Mouse (Mus musculus) 3134 (cell line): ENCODE data around the gene Srl.
"Not testable (repeated sequence)": the region's sequence is repeated elsewhere in the genome, so short reads cannot be mapped to it uniquely, and the experiment has no call there.

Experiments
- DNase-seq: peaks from one replicate; pipeline ENCODE4 v3.0.0-alpha.2; 2011; ENCODE audit warnings: low spot score; ENCODE audit not compliant: insufficient read length; ENCODE audit errors: extremely low read depth

Gene Srl

GRCm38 (mm10) chr16:4474882-4475803, 66.5 kb downstream of the Srl start:
- peak; percentile 98 for DNase-seq

DNA sequence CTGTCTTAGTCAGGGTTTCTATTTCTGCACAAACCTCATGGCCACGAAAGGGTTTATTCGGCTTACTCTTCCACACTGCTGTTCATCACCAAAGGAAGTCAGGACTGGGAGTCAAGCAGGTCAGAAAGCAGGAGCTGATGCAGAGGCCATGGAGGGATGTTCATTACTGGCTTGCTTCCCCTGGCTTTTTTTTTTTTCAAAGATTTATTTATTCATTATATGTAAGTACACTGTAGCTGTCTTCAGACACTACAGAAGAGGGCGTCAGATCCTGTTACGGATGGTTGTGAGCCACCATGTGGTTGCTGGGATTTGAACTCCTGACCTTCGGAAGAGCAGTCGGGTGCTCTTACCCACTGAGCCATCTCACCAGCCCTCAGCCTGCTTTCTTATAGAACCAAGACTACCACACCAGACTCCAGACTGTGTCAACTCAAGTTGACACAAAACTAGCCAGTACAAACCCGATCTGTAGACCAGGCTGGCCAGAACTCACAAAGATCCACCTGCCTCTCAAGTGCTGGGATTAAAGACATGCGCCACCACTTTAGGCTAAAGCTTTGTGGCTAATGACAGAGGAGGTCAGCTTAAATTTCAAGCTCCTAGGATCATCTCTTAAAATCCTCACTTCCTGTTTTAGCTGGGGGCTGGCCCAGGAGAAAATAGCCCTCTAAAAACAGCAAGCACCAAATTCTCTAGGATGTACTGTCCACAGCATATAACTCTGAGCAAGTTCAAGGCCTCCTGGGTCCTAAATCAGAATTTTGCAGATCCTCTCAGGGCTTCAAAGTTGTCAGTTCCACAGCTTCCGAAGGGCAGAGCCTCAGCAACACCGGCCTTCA, 67.4 kb downstream of the Srl start:
- DNase-seq = not testable (repeated sequence)

GRCm38 (mm10) chr16:4473231-4473630, 68.4 kb downstream of the Srl start:
- DNase-seq = peak; percentile 35

DNA sequence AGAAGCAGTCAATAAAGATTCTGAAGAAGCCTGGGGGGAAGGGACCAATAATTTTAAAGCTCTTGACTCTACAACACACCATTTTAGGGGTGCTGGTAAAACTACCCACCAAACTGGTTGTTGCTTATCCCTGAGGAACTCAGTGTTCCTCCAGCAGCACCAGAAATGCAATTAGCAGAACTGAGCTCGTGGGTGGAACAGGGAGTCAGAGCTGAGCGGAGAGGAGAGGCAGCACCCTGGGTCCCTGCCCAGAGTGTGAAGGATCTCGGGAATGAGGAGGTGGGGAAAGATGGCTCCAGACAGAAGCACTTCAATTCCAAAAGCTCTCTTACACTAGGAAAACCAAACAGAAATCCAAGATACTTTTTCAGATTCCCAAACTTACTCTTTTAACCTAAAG, 68.9 kb downstream of the Srl start:
- no peak for DNase-seq

GRCm38 (mm10) chr16:4469599-4470352, 71.8 kb downstream of the Srl start:
- peak; percentile 73 for DNase-seq

DNA sequence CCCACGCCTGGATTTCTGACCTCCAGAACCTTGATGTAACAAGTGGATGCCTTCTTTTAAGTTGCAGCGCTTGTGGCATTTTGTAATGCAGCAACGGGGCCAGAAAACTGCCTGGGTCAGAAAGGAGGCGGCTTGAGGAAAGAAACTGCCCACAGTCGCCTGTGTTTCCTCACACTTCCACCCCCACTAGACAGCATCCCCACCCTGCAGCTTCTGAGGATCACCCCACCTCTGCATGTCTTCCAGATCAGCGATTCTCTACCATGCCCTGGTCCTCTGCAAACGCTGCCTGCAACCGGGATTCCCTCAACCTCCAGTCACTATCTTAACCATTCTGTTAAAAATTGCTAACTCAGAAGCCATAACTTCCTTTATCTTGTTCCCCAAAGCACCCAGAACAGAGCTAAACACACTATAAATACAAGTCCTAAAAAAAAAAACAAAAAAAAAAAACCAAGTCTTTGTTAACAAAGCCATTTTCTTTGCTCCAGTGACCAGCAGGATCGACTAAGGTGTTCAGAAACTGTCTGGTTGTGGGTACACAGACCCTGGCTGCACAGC, 77.0 kb downstream of the Srl start:
- DNase-seq = no peak

- no peak for DNase-seq
Measured at GRCm38 (mm10) chr16:4457927-4458326, 83.7 kb downstream of the Srl start.

GRCm38 (mm10) chr16:4456391-4456790, 85.2 kb downstream of the Srl start:
- DNase-seq = no peak

DNA sequence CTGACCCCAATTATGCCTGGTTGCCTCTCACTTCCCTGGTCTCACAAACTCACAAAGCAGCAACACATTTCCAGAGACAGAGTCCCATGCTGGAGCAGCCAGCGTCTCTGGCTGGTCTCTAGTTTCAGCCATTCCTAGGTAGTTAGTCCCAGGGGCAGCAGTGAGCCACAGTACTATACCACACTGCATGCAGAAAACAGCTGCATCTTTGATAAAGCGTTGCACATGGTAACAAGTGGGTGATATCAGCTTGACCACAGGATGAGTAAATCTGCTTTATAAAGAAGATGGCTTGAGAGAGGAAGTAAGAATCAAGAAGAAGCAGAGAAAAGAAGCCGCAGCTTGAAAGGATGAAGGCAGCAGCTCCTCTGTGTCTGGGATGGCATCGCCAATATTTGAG, 85.9 kb downstream of the Srl start:
- no peak for DNase-seq

- no peak for DNase-seq
Measured at GRCm38 (mm10) chr16:4454563-4454962, 87.1 kb downstream of the Srl start.

DNA sequence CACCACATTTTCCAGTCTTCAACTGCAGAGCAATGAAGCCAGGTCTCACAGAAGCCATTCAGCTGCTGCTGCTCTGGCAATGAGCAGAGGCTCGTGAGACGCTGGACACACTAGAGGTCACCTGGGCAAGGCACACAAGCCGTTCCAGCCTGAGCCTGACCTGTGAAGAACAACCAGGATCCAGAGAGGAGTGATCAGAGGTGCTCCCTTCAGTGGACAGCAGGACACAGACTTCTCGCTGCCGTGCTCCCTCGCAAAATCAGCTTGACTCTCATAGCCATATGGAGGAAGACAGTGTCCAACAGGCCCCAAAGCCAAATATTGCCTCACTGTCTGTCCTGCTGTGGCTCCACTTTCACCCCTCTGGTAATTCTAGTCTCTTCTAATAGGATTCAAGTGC, 92.2 kb downstream of the Srl start:
- no peak for DNase-seq

DNA sequence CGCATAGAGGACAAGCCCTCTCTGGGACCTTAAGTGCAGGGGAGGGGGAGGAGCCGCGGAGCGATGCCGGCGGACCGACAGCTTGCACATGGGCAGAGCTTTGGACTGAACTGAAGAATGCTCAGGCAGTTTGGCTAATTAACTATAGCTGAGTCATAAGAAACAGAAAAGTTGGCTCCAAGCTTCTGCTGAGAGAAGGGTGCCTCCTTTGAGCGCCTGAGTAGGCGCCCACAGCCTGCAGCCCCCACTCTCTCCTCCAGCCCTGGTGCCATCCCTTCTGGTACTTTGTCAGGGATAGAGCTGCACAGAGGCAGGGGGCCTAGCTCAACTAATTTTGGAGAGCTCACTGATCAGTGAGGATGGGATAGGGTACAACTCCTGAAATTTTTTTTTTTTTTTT, 93.4 kb downstream of the Srl start:
- peak; percentile 47 for DNase-seq

GRCm38 (mm10) chr16:4446395-4446794, 95.2 kb downstream of the Srl start:
- no peak for DNase-seq

DNA sequence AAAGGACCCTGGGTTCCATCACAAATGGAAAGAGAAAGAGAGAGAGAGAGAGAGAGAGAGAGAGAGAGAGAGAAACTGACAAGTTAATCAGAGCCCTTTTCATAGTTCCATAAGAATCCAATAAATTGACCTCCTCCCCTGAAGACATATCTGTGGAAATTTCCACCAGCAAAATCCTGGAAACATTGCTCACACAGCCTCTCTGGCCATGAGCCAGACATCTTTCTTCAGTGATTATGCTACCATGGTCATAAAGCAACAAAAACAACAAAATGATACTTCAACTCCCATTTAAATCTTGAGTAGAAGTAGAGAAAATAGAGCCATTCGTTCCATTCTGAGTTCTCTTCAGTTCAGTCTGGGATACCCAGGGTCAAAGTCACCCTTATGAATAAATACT, 97.2 kb downstream of the Srl start:
- no peak for DNase-seq

- DNase-seq = no peak
Measured at GRCm38 (mm10) chr16:4439302-4440066, 102.1 kb downstream of the Srl start.

- no peak for DNase-seq
Measured at GRCm38 (mm10) chr16:4436738-4437137, 104.9 kb downstream of the Srl start.

- peak; percentile 66 for DNase-seq
Measured at GRCm38 (mm10) chr16:4435371-4435770, 106.2 kb downstream of the Srl start.

GRCm38 (mm10) chr16:4431841-4432240, 109.8 kb downstream of the Srl start:
- DNase-seq = no peak

DNA sequence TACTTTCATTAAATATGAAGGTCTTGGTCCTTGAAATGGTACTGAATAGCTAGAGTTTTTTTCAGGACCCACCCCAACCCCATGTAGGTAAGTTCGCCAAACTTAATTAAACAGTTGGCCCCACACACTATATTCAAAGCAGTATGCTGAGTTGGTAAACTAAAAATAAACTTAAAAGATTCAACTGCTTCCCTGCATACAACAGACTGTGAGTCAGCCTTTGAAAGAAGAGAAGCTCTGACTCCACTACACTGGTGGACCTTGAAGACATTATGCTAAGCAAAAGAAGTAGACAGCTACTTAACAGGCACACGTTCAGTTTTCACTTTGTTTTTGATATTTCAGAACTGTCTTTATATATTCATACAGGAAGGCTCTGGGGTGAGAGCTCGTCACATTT, 110.6 kb downstream of the Srl start:
- DNase-seq = no peak

DNA sequence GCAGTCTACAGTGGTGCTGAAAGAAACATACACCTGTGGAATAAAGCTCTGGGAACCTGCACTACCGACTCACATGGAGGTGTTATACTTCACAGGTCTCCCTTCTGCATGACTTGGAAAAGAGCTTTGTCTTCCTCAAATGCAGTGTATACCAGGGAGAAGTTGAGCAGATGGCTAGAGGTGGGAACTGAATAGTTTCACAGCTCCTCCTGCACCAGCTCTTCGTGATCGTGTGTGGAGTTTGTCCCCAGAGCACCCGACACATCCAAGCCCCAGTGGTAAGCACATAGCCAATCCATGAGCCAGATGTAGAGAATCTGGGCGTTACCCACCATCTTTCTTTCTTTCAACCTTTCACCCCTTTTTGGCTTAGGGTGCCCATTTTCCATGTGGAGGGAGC, 111.4 kb downstream of the Srl start:
- no peak for DNase-seq
